Mouse (Mus musculus): ENCODE measurements around the gene Oprl1.

DNA sequence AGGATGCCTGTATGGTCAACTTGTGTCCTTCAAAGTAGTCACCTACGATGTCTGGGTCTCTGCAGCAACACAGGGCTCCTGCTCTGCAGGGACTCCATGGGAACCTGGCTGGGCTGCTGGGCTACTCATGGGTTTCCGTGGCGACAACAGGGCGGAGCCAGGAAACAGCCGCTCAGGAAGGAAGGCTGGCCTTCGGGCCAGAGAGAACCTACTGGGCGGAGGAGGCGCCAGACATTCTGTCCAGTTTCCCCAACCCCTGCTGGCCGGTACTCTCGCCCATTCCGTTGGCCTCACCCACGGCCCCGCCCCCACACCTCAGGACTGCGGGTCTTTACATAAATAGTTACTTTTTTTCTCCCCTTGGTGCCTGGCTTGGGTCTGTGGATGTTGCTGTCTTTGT, 39.4 kb upstream of the Oprl1 start:
- TF ChIP-seq CTCF (IDR thresholded peaks at IDR 0.05) = peak; percentile 39
- TF ChIP-seq POLR2A (IDR thresholded peaks at IDR 0.05; ENCODE audit: insufficient read depth, low read depth, low read length) = peak; percentile 88
- TF ChIP-seq EP300 (IDR thresholded peaks at IDR 0.05; ENCODE audit: insufficient read depth, low read depth, low read length) = peak; percentile 96

All from heart, adult 2 months (tissue).